Mouse (Mus musculus): ENCODE results near the gene Tomm20.

DNA sequence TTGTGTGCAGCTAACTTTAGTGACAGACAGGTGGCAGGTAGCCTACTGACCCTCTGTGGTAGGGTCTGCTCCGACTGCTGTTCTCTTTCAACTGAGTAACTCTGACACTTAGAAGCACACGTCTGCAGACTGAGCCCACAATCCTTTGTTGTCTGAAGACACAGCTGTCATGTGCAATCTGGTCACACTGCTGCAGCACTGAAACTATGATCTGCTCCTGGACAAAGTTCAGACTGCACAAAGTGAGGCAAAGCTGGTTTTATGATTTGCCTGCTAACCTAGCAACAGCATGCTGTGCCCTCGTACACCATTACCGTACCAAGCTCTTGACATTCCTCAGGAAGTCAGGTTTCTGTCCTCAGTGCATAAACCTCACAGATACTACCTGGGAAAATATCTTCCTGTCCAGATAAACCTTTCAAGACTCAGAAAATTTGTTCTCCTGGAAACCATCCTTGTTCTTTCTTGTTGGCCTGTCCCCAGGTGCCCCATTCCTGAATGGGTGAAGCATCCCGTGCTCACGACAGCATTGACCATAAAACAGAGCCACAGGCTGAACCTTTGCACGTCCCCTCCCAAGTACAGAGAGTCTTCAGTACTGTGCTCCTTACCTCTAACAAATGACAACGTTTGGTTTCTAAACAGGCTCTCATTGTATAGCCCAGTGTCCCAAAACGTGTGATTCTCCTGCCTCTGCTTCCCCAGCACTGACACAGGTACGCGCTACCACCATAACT, 6.4 kb upstream of the Tomm20 start:
- TF ChIP-seq POLR2A (IDR thresholded peaks at IDR 0.05; ENCODE audit: borderline replicate concordance, low read depth, low read length) = no peak
- TF ChIP-seq CTCF (IDR thresholded peaks at IDR 0.05; ENCODE audit: low read depth, low read length) = no peak
